Mouse (Mus musculus) embryonic fibroblast, embryonic 13.5 days (primary cell): ENCODE data around the gene Sfswap.

Experiments used
- CTCF ChIP-seq: IDR thresholded peaks from 2 replicates; pipeline ENCODE4 v1.5.1; 2011; ENCODE audit warnings: mild to moderate bottlenecking, control low read depth, low read length, moderate library complexity, borderline replicate concordance; ENCODE audit not compliant: insufficient read depth
- POLR2A ChIP-seq: IDR thresholded peaks from 2 replicates; pipeline ENCODE4 v1.6.1; 2011; ENCODE audit warnings: low read depth, mild to moderate bottlenecking, control low read depth, low read length, moderate library complexity

- TF ChIP-seq CTCF, result no peak
- no peak for TF ChIP-seq POLR2A
Observed at GRCm38 (mm10) chr5:129460798-129461476, 40.1 kb upstream of the Sfswap start.
